Mouse (Mus musculus): Measurements from ENCODE around the gene Crct1. TPM values are rescaled to one million over a fixed set of nuclear protein-coding genes. Genes with fewer than 3 reads are reported as not detected.

Gene Crct1
- total RNA-seq (2023) = not detected

GRCm38 (mm10) chr3:93015460-93016104, at the start of gene Crct1:
Gene Crct1, minus strand, starts transcription at chr3:93015687.

GRCm38 (mm10) chr3:93018960-93019359, 3.5 kb upstream of the Crct1 start, which contains the start of gene Lce1m:
Gene Lce1m, minus strand, starts transcription at chr3:93019060.

GRCm38 (mm10) chr3:92991926-92992325, 23.6 kb downstream of the Crct1 start, which contains the start of gene Lce3f:
Gene Lce3f, plus strand, starts transcription at chr3:92992226.

GRCm38 (mm10) chr3:92966761-92967160, 48.7 kb downstream of the Crct1 start, which contains the start of gene Lce3e:
Gene Lce3e, plus strand, starts transcription at chr3:92967061.

Other genes with a start within 250 kb of the Crct1 start
- gene Lce1i, start 236.8 kb downstream of the Crct1 start, total RNA-seq (2023) = not detected
- not detected for gene Lce1j, start 225.2 kb downstream of the Crct1 start, total RNA-seq (2023)
- gene Lce1k, start 207.8 kb downstream of the Crct1 start, total RNA-seq (2023) = not detected
- not detected for gene Kprp, start 188.4 kb downstream of the Crct1 start, total RNA-seq (2023)
- not detected for gene Lce1l, start 164.4 kb downstream of the Crct1 start, total RNA-seq (2023)
- not detected for gene 2310050C09Rik, start 145.5 kb downstream of the Crct1 start, total RNA-seq (2023)
- not detected for gene Lce3a, start 89.5 kb downstream of the Crct1 start, total RNA-seq (2023)
- not detected for gene Lce3b, start 82.7 kb downstream of the Crct1 start, total RNA-seq (2023)
- not detected for gene Lce3c, start 71.2 kb downstream of the Crct1 start, total RNA-seq (2023)
- not detected for gene Lce3d, start 58.3 kb downstream of the Crct1 start, total RNA-seq (2023)
- gene Lce3e, start 48.6 kb downstream of the Crct1 start, total RNA-seq (2023) = not detected
- gene Lce3f, start 23.5 kb downstream of the Crct1 start, total RNA-seq (2023) = not detected
- not detected for gene Lce1m, start 3.4 kb upstream of the Crct1 start, total RNA-seq (2023)
- gene Gm4858, start 53.1 kb upstream of the Crct1 start, total RNA-seq (2023) = not detected
- gene Crnn, start 129.1 kb upstream of the Crct1 start, total RNA-seq (2023) = not detected
- gene Flg2, start 181.6 kb upstream of the Crct1 start, total RNA-seq (2023) = not detected